Mouse (Mus musculus) gastrocnemius, postnatal 4 days (tissue): ENCODE measurements at regions not wholly inside any gene's neighbourhood (a gene's known extent, or its start where the extent isn't known, plus 50 kb on each side); places are given as distances from the start of the nearest gene placed in this dataset.

ENCODE experiments used
- DNase-seq, 2 experiments: peaks; one replicate each; pipeline ENCODE4 v3.0.0; 2021 to 2022; ENCODE audit warnings: low spot score in 2 of 2, mixed read lengths in 2 of 2

DNA sequence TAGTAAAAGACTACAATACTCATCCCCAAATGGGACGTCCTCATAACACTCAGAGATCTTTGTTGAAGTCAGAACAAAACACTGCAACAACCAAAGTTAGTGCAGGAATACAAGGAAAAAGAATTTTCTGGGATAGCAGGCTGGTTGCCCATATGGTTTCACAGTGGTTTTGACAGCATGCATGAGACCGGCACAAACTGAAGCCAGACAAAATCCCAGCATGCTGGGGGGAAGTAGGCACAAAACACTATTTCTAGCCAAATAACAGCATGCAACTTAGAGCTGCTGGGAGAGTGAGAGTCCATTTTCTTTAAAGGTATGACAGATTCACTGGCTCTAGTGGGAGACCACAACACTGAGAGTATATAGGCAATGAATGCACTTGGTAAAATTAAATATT lies 619.1 kb upstream of the Manea start:
- no peak for DNase-seq

DNA sequence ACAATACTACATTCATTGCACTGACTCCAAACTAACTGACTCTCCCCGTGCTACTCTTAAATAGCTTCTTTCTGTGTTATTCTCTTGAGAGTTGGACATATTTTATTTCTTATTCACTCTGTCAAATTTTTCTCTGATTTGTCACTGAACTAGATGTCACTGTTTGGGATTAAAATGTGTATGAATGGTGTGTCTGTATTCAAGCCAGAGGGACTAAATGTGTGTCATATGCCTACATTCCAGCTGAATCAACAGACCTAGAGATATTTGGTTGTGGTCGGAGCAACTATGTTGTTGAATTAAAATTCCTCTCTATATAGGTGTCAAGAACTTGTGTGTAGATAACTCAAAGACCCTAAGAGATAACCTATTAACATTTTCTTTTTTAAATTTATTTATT lies 618.2 kb upstream of the Manea start:
- DNase-seq: no peak

DNA sequence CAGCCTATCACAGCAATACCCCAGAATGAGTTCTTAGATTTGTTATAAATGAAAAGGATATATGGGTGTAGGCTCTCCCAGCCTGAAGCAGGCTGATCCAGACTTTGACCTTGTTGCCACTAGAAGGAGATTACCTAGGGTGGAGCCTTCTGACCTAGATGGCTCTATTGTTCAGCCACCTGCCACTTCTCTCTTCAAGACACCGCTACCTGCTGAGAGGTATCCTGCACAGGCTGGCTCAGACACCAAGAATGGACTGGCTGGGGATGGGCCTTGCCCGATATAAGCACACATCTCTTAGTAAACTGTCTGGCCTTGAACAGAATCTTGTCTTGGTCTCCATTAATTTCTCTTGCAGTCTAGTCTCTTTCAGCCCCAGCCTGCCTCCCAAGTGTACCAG lies 597.9 kb upstream of the Manea start:
- DNase-seq: no peak

DNA sequence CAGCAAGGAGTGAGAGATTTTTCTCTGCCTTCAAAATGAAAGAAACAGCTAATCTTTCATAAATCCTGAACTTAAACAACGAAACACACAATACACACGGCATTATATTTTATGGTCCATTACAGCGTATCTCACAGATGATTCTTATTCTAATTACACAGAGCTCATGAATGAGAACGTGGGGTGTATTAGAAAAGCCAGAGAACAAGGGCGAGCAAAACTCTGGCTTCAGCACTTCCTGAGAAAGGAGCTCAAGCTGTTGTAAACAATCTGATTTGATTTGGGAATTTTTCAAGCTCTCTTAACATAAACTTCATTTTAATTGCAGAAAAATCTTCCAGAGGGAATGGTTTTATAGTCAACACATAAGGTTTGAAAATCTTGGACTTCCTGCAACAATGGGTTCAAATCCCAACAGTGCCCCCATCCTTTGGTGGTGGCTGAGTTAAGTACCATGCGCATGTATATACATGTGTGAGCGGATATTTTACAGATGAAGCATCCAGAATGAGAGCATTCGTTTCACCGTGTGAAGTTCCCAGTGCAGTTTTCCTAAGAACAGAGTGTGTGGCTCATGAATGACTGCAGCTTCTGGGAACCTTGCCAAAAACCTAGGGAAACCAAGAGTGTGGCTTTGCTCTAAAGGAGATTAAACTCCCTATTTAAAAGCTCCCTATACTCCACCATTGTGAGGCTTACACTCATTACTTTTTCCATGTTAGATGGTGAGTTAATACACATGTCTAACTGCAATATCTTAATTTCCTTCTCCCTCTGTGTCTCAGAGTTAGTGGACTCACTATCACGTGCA lies 587.5 kb upstream of the Manea start:
- DNase-seq: peak in 1 of 2 experiments; percentile 8

DNA sequence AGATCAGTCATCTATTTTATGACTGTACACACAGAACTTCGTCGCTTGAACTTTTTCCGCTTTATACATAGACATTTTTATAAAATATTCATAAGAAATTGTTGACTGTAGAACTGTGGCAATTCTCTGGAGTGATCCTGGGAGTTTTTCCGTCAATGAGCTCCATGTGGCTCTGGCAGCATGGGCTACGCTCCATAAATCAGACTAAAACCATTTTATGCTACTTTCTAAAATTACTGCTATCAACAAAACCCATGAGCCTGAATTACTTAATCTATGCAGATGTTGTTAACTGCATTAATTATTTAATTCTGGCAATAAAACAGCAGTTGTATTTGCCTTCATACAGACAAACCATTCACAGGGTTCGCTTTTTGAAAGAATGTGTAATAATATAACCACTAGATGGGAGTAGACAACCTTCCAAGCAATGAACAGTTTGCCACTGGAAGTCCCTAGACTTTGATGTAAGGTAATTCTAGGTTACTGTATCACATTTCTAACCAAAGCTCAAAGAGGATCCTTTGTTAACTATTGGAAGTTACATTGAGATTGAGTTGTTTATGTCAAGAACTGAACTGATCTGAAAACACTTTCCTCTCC lies 583.3 kb upstream of the Manea start:
- DNase-seq: no peak

DNA sequence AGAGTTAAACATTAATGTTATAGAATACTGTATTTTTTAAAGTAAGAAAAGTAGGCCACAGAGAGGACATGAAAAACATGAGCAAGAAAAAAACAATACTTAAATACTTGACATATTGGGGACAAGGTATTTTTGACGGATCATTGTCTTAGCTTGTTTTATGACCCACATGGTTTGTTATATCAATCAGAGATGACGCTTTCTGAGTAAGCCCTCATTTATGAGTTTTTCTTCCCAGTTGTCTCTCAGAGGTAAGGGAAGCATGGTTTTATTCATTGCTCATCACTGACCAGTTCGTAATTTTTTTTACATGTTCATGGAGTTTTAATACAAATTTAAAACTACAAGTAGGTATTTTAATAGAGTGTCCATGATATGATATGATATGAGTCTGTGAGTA lies 579.4 kb upstream of the Manea start:
- no peak for DNase-seq

DNA sequence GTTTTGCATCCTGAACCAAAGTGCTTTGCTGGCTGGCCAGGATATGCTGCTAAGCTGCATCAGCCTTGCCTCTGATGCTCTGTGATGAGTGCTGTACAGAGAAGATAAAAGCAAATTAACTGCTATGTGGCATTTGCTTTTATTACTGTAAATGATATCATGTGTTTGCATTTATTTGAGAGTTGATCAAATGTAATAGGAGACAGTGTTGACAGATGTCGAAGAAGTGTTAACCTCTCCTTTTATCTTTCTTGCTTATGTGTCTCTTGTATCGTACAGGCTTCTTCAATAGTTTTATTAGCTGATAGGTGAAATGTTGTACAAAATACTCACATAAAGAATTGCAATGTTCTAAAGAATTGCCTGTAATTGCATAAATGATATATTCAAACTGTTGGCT lies 541.8 kb upstream of the Manea start:
- DNase-seq: no peak

DNA sequence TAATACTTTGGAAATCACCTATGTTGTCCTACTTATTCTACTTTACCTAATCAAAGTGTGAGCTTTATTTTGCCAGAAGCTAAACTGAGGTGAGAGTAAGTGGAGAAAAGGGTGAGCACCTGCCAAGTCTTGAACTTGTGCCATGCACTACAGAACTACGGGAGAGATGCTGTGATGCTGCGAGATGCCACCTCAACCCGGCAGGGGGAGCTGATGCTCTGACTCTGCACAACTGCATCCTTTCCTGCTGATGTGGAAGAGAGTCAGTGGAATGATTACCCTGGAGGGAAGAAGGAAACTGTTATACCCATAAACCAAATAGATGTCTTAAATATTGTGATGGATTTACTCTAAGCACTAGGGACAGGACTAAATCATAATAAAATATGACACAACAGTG lies 532.3 kb upstream of the Manea start:
- no peak for DNase-seq

DNA sequence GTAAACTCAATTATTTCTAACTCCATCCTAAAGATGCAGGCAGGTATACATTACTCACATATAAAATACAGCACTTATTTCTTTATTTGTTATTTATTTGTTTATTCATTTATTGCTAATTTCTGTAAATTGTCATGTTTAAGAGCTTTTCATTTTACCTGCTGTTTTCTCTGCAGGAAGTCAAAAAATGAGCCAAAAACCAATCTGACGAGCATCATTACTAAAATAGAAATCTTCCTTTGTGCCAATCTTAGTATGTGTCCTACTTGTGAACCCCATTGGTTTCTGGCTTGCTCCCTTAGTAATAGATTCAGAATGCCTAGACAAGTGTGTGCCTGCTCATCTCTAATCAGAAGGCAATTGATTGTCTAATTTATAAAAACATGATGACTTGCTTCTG lies 495.1 kb upstream of the Manea start:
- no peak for DNase-seq

DNA sequence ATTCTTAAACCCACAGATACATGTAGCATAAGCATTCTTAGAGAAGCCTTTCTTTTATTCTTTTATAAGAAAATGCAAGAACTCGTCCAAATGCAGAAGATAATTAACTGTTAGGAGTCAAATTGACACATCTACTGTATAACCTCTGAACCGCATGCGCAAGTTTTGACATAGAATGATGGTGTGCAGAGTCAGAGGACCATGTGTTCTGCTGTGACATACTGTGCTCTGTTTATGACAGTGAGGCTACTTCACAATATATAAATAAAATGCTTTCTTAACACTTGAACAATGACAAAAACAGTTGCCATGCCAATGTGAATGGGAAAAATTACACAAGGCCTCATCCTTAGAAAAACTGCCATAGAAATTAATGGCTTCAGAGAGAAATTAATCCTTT lies 454.1 kb upstream of the Manea start:
- no peak for DNase-seq

DNA sequence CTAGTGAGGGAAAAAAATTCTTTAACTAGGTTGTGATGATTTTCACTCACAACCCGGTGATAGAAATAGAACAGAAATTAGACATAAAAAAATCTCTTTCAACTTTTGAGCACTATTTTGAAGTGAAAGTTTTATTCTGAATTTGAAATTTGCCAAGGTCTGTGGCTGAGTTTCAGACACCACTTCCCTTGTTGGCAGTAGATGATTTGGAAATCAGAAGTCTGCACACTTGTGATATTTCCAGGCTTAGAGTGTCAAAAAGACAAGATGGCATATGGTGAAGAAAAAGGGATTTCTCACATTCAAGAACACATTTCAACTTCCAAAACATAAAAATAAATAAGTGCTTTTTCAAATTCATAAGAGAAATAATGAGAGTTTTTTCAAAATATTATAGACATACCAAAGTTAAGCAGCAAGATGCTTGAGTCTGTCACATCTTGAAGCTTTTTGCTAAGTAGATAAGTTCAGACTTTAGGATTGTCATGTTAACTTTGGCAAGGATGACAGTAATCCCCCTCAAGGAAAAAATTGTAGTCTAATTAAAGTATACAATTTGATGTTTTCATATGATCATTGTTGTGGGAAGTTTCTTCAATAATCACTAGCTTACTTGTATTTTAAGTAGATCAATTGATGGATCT lies 446.6 kb upstream of the Manea start:
- DNase-seq: no peak

DNA sequence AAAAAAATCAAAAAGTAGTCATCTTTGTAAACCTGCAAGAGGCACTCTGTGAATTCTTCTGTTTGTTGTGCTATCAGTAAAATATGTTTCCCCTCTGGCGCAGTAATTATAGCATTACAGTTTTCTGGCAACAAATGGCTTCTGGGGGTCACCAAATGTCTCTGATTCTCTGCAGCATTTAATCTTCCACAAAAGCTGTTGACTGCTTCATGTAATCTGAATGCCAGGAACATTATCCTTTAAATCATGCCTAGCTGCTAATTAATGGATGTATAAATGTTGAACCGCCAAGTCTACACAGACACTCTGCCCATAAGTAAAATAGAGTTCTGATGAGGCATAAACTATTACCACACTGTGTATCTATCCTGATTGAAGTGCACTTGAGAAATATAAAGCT lies 421.2 kb upstream of the Manea start:
- DNase-seq: no peak

DNA sequence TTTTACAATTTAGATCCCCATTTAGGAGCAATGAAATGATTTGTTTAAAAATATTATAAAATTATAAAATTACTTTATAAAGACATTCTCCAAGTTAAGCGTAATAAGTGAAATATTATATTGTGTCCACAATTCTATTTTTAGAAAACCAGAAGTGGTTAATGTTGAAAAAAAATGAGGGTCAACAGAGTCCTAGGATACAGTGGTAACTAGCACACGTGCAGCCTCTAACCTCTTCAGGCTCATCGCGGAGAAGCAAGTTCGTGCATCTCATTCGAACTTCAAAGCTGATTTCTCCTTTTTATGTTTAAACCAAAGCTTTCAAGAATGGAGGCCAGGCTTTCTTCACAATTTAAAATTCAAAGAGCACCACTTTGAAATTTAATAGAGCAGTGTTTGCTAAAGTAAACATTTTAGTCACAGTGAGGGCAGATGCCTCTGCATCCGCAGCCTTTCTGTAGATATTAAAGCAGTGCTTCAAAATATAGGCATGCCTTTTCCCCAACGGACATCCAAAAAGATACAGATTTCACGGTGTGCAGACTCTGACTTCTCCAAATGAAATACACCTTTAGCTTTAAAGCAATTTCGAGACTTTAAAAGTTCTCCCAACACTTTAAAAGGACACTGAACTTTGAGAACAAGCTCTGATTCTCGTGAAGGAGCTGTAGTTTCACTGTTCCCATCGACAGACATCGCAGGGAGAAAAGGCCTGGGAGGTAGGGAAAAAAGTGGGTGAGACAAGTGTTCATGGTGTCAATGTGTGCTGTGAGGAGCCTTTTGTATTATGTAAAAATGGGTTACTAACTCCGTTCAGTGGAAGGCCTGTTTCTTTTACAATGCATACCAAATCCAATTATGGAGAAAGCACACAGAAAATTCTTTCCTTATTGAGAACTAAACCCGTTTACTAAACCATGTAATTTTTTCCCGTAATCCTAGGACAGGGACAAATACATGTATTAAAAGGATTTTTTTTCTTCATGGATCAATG lies 419.8 kb upstream of the Manea start:
- no peak for DNase-seq

DNA sequence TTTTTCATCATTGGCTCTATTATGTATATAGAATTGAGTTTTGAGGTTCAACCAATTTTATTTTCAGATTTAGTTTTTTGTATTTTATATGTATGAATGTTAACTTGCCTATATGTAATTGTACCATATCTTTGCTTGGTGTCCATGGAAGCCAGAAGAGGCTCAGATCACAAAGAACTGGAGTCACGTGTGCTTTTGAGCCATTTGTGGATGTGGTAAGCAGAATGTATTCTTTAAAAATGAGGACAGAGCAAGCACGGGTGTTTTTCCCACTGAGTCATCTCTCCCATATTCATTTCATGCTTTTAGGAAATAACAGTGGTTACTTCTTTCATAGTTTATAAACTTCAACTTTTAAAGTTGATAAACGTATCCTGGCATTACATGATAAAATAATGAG lies 394.1 kb upstream of the Manea start:
- no peak for DNase-seq

DNA sequence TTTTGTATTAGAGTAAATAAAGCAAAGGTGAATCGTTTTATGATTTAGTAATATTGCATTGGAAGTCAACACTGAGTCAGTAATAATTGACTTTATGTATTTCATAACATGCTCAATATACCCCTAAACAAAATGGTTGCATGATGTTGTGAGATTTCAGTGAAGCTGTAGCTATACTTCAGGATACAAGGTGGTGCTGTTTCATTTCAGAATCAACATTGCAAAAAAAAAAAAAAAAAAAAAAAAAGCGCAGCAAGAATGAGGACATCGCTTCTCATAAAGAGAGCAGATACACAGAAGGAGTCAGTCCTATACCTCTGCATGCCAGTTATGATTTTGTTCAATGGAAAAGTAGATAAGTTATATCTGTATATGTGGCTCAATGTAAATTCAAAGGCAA lies 389.7 kb upstream of the Manea start:
- no peak for DNase-seq

DNA sequence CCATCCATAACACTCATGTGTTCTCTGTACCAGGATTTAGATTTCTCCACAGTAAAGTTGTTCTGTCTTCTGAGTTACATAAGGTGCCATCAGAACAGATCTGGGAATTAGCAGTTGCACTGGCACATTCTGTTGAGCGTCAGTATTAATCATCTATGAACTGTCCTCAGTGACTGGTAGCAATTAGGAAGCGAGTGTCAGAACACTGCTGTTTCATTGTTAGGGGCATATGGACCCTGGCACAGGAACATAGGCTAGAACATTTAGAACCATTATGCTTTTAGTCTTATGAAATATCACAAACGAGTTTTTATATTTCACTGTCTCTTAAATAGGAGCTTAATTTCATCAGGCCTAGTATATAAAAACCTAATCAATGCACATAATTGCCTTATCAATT lies 367.7 kb upstream of the Manea start:
- DNase-seq: no peak

DNA sequence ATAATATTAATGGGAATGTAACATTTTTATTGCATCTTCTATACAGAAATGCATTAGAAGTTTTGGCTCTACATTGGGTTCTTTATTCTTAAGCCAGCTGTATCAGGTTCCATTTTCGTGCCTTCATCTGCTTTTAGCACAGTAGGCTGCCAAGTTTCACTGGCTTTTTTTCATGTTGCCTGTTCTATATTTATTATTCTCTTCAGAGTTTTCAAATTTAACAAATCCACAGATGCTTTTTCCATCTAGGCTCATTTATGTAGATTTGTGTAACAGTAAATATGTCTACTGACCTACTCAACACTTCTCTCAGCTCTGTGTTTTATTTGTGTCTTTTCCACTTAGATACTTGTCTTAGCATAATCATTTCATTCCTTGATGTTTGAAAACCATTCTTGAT lies 363.3 kb upstream of the Manea start:
- DNase-seq: no peak

DNA sequence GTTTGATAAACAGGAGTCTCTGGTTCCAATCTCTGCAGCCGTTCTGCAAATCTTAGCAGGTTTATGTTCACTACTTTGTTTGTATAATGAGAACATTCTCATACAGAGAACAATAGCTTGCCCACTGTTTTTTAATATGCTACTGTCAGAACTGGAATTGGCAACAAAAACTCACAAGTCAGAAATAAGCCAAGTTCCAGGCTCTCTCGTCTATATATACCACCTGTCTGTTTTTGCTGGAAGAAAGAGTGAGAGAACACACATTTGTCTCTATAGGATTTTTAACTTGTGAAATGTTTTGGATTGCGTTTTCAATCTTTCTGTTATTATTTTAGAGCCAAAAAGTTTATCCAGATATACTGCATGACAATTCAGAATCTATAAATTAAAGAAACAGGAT lies 349.3 kb upstream of the Manea start:
- DNase-seq: no peak
